Mouse (Mus musculus): ENCODE measurements around the gene Pef1. TPM values are rescaled to one million over a fixed set of nuclear protein-coding genes. Genes with fewer than 3 reads are reported as not detected.
A peak's percentile ranks its signal among the peaks of the same experiment; 100 is the strongest.

The Pef1 gene
- polyA plus RNA-seq, 1 experiment from 2014 or later, result 73.2 TPM

GRCm38 (mm10) chr4:130074761-130075515 is 27.4 kb upstream of the Pef1 start:
- no peaks in the 10 kb centered on the region for H3K36me3 ChIP-seq (replicated peaks)
- no peak overlapping the region for H3K4me3 ChIP-seq
- no peak overlapping the region for H3K27ac ChIP-seq (replicated peaks)
- no peaks in the 10 kb centered on the region for H3K9me3 ChIP-seq
- WGBS, result 74% methylated on average over 17 of the region's 17 CpGs
- H3K27me3 ChIP-seq (replicated peaks; ENCODE audit: low read depth, poor library complexity, severe bottlenecking), result peaks cover 55% of the 10 kb centered on the region
- H3K4me1 ChIP-seq, result peaks cover 14% of the 10 kb centered on the region
- DNase-seq (ENCODE audit: low spot score), result no peak

GRCm38 (mm10) chr4:130076856-130077255 is 25.5 kb upstream of the Pef1 start:
- Histone ChIP-seq H3K4me1 (peaks cover 23% of the 10 kb centered on the region), H3K27ac (replicated peaks) (no peak overlapping the region), H3K9me3 (no peaks in the 10 kb centered on the region), H3K4me3 (no peak overlapping the region), H3K27me3 (replicated peaks; ENCODE audit: low read depth, poor library complexity, severe bottlenecking) (peaks cover 69% of the 10 kb centered on the region), H3K36me3 (replicated peaks) (no peaks in the 10 kb centered on the region)
- DNase-seq (ENCODE audit: low spot score), result no peak
- WGBS, result 47% methylated on average over 8 of the region's 8 CpGs

GRCm38 (mm10) chr4:130078816-130079485 is 23.4 kb upstream of the Pef1 start:
- Histone ChIP-seq H3K4me3 (no peak overlapping the region), H3K27ac (replicated peaks) (peak overlapping the region; percentile 4; the same call in 1 of the 2 replicates), H3K27me3 (replicated peaks; ENCODE audit: low read depth, poor library complexity, severe bottlenecking) (peaks cover 75% of the 10 kb centered on the region), H3K9me3 (no peaks in the 10 kb centered on the region), H3K36me3 (replicated peaks) (no peaks in the 10 kb centered on the region), H3K4me1 (peaks cover 43% of the 10 kb centered on the region)
- no peak for DNase-seq (ENCODE audit: low spot score)
- WGBS, result 60% methylated on average over 17 of the region's 17 CpGs

- no peak for DNase-seq (ENCODE audit: low spot score)
- Histone ChIP-seq H3K9me3 (no peaks in the 10 kb centered on the region), H3K36me3 (replicated peaks) (no peaks in the 10 kb centered on the region), H3K27me3 (replicated peaks; ENCODE audit: low read depth, poor library complexity, severe bottlenecking) (peaks cover 73% of the 10 kb centered on the region), H3K4me1 (peaks cover 48% of the 10 kb centered on the region), H3K27ac (replicated peaks) (peak overlapping the region; percentile 1; the same call in 1 of the 2 replicates), H3K4me3 (no peak overlapping the region)
- 42% methylated on average over 3 of the region's 3 CpGs for WGBS
Measured at GRCm38 (mm10) chr4:130079521-130079920, 22.8 kb upstream of the Pef1 start.

GRCm38 (mm10) chr4:130081345-130082190 is 20.8 kb upstream of the Pef1 start:
- DNase-seq (ENCODE audit: low spot score), result no peak
- WGBS, result 77% methylated on average over 19 of the region's 19 CpGs
- Histone ChIP-seq H3K27me3 (replicated peaks; ENCODE audit: low read depth, poor library complexity, severe bottlenecking) (peaks cover 69% of the 10 kb centered on the region), H3K36me3 (replicated peaks) (no peaks in the 10 kb centered on the region), H3K4me3 (no peak overlapping the region), H3K4me1 (peaks cover 61% of the 10 kb centered on the region), H3K27ac (replicated peaks) (peak overlapping the region; percentile 19; the same call in 1 of the 2 replicates), H3K9me3 (no peaks in the 10 kb centered on the region)

GRCm38 (mm10) chr4:130082211-130082610 is 20.1 kb upstream of the Pef1 start:
- peaks cover 56% of the 10 kb centered on the region for H3K4me1 ChIP-seq
- H3K27ac ChIP-seq (replicated peaks), result no peak overlapping the region
- H3K27me3 ChIP-seq (replicated peaks; ENCODE audit: low read depth, poor library complexity, severe bottlenecking), result peaks cover 65% of the 10 kb centered on the region
- 51% methylated on average over 9 of the region's 9 CpGs for WGBS
- H3K4me3 ChIP-seq, result no peak overlapping the region
- DNase-seq (ENCODE audit: low spot score), result no peak
- no peaks in the 10 kb centered on the region for H3K9me3 ChIP-seq
- no peaks in the 10 kb centered on the region for H3K36me3 ChIP-seq (replicated peaks)

- peaks cover 51% of the 10 kb centered on the region for H3K4me1 ChIP-seq
- WGBS, result 43% methylated on average over 7 of the region's 7 CpGs
Measured at GRCm38 (mm10) chr4:130084331-130084945, 17.9 kb upstream of the Pef1 start.

GRCm38 (mm10) chr4:130085246-130085820 is 17.0 kb upstream of the Pef1 start:
- no peak for DNase-seq (ENCODE audit: low spot score)

More at GRCm38 (mm10) chr4:130084331-130084945, 17.9 kb upstream of the Pef1 start:
- Histone ChIP-seq H3K9me3 (no peaks in the 10 kb centered on the region), H3K36me3 (replicated peaks) (no peaks in the 10 kb centered on the region), H3K27me3 (replicated peaks; ENCODE audit: low read depth, poor library complexity, severe bottlenecking) (peaks cover 63% of the 10 kb centered on the region), H3K27ac (replicated peaks) (0 out of 2 replicates have a peak overlapping the region, but pooled peaks have one; percentile 45), H3K4me3 (no peak overlapping the region)
- no peak for DNase-seq (ENCODE audit: low spot score)

GRCm38 (mm10) chr4:130087293-130087692 is 15.1 kb upstream of the Pef1 start:
- Histone ChIP-seq H3K36me3 (replicated peaks) (no peaks in the 10 kb centered on the region), H3K9me3 (no peaks in the 10 kb centered on the region), H3K4me1 (peaks cover 52% of the 10 kb centered on the region), H3K27me3 (replicated peaks; ENCODE audit: low read depth, poor library complexity, severe bottlenecking) (peaks cover 44% of the 10 kb centered on the region), H3K27ac (replicated peaks) (no peak overlapping the region), H3K4me3 (no peak overlapping the region)
- WGBS, result 10% methylated on average over 7 of the region's 7 CpGs
- peak; percentile 90 for DNase-seq (ENCODE audit: low spot score)

More at GRCm38 (mm10) chr4:130085246-130085820, 17.0 kb upstream of the Pef1 start:
- Histone ChIP-seq H3K27me3 (replicated peaks; ENCODE audit: low read depth, poor library complexity, severe bottlenecking) (peaks cover 56% of the 10 kb centered on the region), H3K36me3 (replicated peaks) (no peaks in the 10 kb centered on the region), H3K4me1 (peaks cover 56% of the 10 kb centered on the region), H3K9me3 (no peaks in the 10 kb centered on the region), H3K4me3 (no peak overlapping the region), H3K27ac (replicated peaks) (no peak overlapping the region)
- 70% methylated on average over 12 of the region's 12 CpGs for WGBS

GRCm38 (mm10) chr4:130095137-130095536 is 7.2 kb upstream of the Pef1 start:
- no peak overlapping the region for H3K27ac ChIP-seq (replicated peaks)
- H3K27me3 ChIP-seq (replicated peaks; ENCODE audit: low read depth, poor library complexity, severe bottlenecking), result peaks cover 42% of the 10 kb centered on the region
- no peaks in the 10 kb centered on the region for H3K36me3 ChIP-seq (replicated peaks)
- no peak for DNase-seq (ENCODE audit: low spot score)
- no peak overlapping the region for H3K4me3 ChIP-seq
- 44% methylated on average over 3 of the region's 3 CpGs for WGBS
- no peaks in the 10 kb centered on the region for H3K9me3 ChIP-seq
- peaks cover 57% of the 10 kb centered on the region for H3K4me1 ChIP-seq

GRCm38 (mm10) chr4:130101183-130101582 is 1.2 kb upstream of the Pef1 start:
- peak overlapping the region; percentile 36; the same call in 1 of the 2 replicates for H3K27ac ChIP-seq (replicated peaks)
- 21% methylated on average over 8 of the region's 8 CpGs for WGBS
- peaks cover 16% of the 10 kb centered on the region for H3K27me3 ChIP-seq (replicated peaks; ENCODE audit: low read depth, poor library complexity, severe bottlenecking)
- no peaks in the 10 kb centered on the region for H3K9me3 ChIP-seq
- DNase-seq (ENCODE audit: low spot score), result no peak
- H3K36me3 ChIP-seq (replicated peaks), result no peaks in the 10 kb centered on the region
- no peak overlapping the region for H3K4me3 ChIP-seq
- H3K4me1 ChIP-seq, result peaks cover 48% of the 10 kb centered on the region
